Comparison of ENCODE assay signal across 8 mouse cellular contexts in the genomic region with DNA sequence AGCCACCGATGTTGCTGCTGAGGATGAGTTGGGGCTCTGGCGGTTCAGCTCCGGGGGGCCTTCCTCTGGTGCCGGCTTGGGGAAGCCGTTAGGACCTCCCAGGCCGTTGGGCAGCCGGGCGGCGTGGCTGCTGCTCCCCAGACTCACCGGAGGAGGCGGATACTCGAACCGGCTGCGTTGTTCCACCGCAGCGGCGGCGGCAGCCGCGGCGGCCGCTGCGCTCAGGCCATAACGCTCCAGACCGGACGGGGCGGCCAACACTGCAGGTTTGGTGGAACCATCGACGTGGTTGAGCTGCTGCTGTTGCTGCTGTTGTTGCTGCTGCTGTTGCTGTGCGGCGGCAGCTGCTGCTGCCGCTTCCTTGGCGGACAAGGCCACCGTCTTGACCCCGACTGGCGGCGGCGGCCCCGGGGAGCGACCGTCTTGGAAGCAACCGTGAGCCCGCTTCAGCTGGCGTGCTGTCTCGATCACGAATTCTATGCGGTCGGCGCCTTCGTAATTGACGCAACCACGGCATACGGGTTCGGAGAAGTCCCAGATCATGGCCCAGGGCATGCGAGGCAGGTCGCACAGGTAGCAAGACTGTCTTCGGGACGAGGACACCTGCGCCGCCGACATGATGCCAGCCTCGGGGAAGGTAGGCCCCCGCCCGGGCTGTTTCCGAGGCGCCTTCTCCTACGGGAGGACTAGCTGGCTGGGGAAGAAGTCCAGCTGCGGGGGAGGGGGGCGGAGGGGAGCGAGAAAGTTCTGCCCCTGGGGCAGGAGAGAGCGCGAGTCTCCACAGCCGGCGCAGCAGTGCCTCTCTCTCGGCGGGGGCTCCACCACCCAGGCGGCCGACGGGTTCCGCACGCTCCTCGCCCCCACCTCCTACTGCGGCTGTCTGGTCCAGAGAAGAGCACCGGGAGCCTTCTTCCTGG. TPM values are rescaled to one million over a fixed set of nuclear protein-coding genes. Genes with fewer than 3 reads are reported as not detected.
DNase-seq lines count a peak whose midpoint lies in the region; ATAC-seq lines count a peak whose summit lies in the region.

No protein-coding gene starts in this region.

- peaks cover 66% of the 10 kb centered on the region for H3K4me1 ChIP-seq in embryonic facial prominence, embryonic 15.5 days
- H3K4me1 ChIP-seq in heart, embryonic 16.5 days (ENCODE audit: control insufficient read depth, insufficient read depth, low read length): peaks cover 48% of the 10 kb centered on the region
- peaks cover 96% of the 10 kb centered on the region for H3K4me1 ChIP-seq in midbrain, embryonic 10.5 days
- H3K4me1 ChIP-seq in stomach, embryonic 16.5 days (ENCODE audit: control insufficient read depth, insufficient read depth, low read length): peaks cover 45% of the 10 kb centered on the region

- DNase-seq in cerebellum, adult 11 months: peak; percentile 74
- no peak for DNase-seq in cerebellum, adult 11-12 months
- DNase-seq in adrenal gland, adult 18-20 months (ENCODE audit: low spot score in 2 of 2): peak; percentile 63 to 70
- DNase-seq in kidney, postnatal 4 days: peak; percentile 78 to 86
- peak; percentile 65 for DNase-seq in midbrain, embryonic 10.5 days (ENCODE audit: low spot score)

- peak overlapping the region; percentile 86 for H3K4me2 ChIP-seq in embryonic facial prominence, embryonic 15.5 days (replicated peaks)
- H3K4me2 ChIP-seq in heart, embryonic 16.5 days (ENCODE audit: low read depth, low read length): peak overlapping the region; percentile 83
- peak overlapping the region; percentile 85 for H3K4me2 ChIP-seq in stomach, embryonic 16.5 days (ENCODE audit: low read depth, low read length)

- H3K9ac ChIP-seq in embryonic facial prominence, embryonic 15.5 days: peak overlapping the region; percentile 79
- H3K9ac ChIP-seq in heart, embryonic 16.5 days (ENCODE audit: low read length): peak overlapping the region; percentile 100
- peak overlapping the region; percentile 99 for H3K9ac ChIP-seq in stomach, embryonic 16.5 days (ENCODE audit: low read length)

- H3K27me3 ChIP-seq in embryonic facial prominence, embryonic 15.5 days: no peaks in the 10 kb centered on the region
- H3K27me3 ChIP-seq in heart, embryonic 16.5 days (ENCODE audit: control insufficient read depth, insufficient read depth, low read length): no peaks in the 10 kb centered on the region
- H3K27me3 ChIP-seq in midbrain, embryonic 10.5 days (ENCODE audit: low read depth, poor library complexity, severe bottlenecking): peaks cover 24% of the 10 kb centered on the region
- H3K27me3 ChIP-seq in stomach, embryonic 16.5 days (ENCODE audit: control insufficient read depth, insufficient read depth, low read length): no peaks in the 10 kb centered on the region

- no peaks in the 10 kb centered on the region for H3K9me3 ChIP-seq in embryonic facial prominence, embryonic 15.5 days (replicated peaks)
- H3K9me3 ChIP-seq in heart, embryonic 16.5 days (replicated peaks; ENCODE audit: control insufficient read depth, low read length): no peaks in the 10 kb centered on the region
- H3K9me3 ChIP-seq in midbrain, embryonic 10.5 days (replicated peaks): no peaks in the 10 kb centered on the region
- no peaks in the 10 kb centered on the region for H3K9me3 ChIP-seq in stomach, embryonic 16.5 days (replicated peaks; ENCODE audit: control insufficient read depth, low read length)

- peak overlapping the region; percentile 100 for H3K27ac ChIP-seq in embryonic facial prominence, embryonic 15.5 days (replicated peaks)
- H3K27ac ChIP-seq in heart, embryonic 16.5 days (ENCODE audit: low read length): peak overlapping the region; percentile 100
- H3K27ac ChIP-seq in midbrain, embryonic 10.5 days (replicated peaks): peak overlapping the region; percentile 99
- peak overlapping the region; percentile 100 for H3K27ac ChIP-seq in stomach, embryonic 16.5 days (ENCODE audit: low read length)

- no peaks in the 10 kb centered on the region for H3K36me3 ChIP-seq in embryonic facial prominence, embryonic 15.5 days
- no peaks in the 10 kb centered on the region for H3K36me3 ChIP-seq in heart, embryonic 16.5 days (ENCODE audit: control insufficient read depth, insufficient read depth)
- peaks cover 21% of the 10 kb centered on the region for H3K36me3 ChIP-seq in midbrain, embryonic 10.5 days
- H3K36me3 ChIP-seq in stomach, embryonic 16.5 days (ENCODE audit: control insufficient read depth, insufficient read depth, low read length): no peaks in the 10 kb centered on the region

- no peak for ATAC-seq in embryonic facial prominence, embryonic 15.5 days (ENCODE audit: insufficient number of reproducible peaks, low FRiP score, low TSS enrichment, low read depth)
- no peak for ATAC-seq in heart, embryonic 16.5 days (replicated peaks; ENCODE audit: extremely low read depth, insufficient read depth, low FRiP score)
- no peak; the same call in 1 of the 2 replicates for ATAC-seq in stomach, embryonic 16.5 days (ENCODE audit: insufficient read depth, low FRiP score)

- peak overlapping the region; percentile 64 for H3K4me3 ChIP-seq in embryonic facial prominence, embryonic 15.5 days (replicated peaks)
- H3K4me3 ChIP-seq in heart, embryonic 16.5 days (ENCODE audit: low read length): peak overlapping the region; percentile 81
- H3K4me3 ChIP-seq in midbrain, embryonic 10.5 days: peak overlapping the region; percentile 94
- peak overlapping the region; percentile 88 for H3K4me3 ChIP-seq in stomach, embryonic 16.5 days (replicated peaks; ENCODE audit: low read length)

- under 1% methylated on average over 84 of the region's 84 CpGs for WGBS in embryonic facial prominence, embryonic 15.5 days
- WGBS in heart, embryonic 16.5 days: under 1% methylated on average over 82 of the region's 84 CpGs
- under 1% methylated on average over 83 of the region's 84 CpGs for WGBS in midbrain, embryonic 10.5 days
- under 1% methylated on average over 84 of the region's 84 CpGs for WGBS in stomach, embryonic 16.5 days

RNA-seq across cellular contexts. Expression of a gene that starts 1.1 kb away (rescaled TPM):
- 10 to 100 TPM; 61.0 to 61.4 TPM for total RNA-seq in adrenal gland, adult 18-20 months (2021)
- 45.2 and 50.6 TPM in 2 replicates for polyA plus RNA-seq in embryonic facial prominence, embryonic 15.5 days (2015; fragmentation: Nextera tagmentation; extraction: Ambion mirVana)
- 25.4 and 32.4 TPM in 2 replicates for polyA plus RNA-seq in heart, embryonic 16.5 days (2015; fragmentation: Nextera tagmentation; extraction: Ambion mirVana)
- 28.6 and 39.6 TPM in 2 replicates for polyA plus RNA-seq in midbrain, embryonic 10.5 days (2016; fragmentation: Nextera tagmentation; extraction: Ambion mirVana)
- polyA plus RNA-seq in stomach, embryonic 16.5 days (2015; fragmentation: Nextera tagmentation; extraction: Ambion mirVana): 10.1 and 11.7 TPM in 2 replicates
